Mouse (Mus musculus): ENCODE results near the gene Prickle1. TPM values are rescaled to one million over a fixed set of nuclear protein-coding genes. Genes with fewer than 3 reads are reported as not detected.

Prickle1 gene
- total RNA-seq, 1 experiment from 2014 or later, result not detected

DNA sequence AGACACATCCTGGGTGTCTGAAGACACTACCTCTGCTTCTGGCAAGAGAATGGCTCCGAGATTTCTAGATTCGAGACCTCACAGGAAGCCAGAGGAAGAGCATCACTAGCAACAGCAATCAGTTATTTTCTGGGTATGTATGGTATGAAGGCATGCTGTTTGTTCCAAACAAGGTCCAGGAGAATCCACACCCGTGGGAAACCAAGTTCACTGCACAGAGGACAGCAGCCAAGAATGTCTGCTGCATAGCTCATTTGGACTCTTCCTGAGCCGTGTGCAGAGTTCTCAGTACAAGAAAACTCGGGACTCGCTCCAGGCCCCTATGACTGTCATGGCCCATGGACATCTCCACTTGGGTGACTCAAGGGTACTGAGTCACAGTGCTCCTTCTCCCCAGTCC, 34.2 kb downstream of the Prickle1 start:
- ATAC-seq (replicated peaks; ENCODE audit: insufficient number of reproducible peaks, low FRiP score, low TSS enrichment, poor library complexity, severe bottlenecking), result no peak

DNA sequence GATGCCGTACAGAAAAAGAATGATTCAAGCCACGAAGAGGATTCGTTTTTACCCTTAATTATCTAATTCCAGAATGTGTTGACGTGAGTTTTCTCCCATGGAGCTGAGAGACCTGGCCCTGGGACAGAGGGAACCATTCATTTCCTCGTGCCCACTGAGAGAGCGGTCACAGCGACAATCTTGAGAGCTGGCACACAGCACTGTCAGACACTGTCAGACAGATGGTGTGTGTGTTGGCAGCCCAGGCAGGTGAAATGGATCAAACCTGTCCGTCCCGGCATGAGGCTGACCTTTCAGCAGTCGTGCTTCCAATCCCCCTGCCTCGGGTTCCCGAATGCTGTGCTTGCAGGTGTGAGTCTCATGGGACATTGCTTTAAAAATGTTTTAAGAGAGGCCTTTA, 37.3 kb downstream of the Prickle1 start:
- no peak for ATAC-seq (replicated peaks; ENCODE audit: insufficient number of reproducible peaks, low FRiP score, low TSS enrichment, poor library complexity, severe bottlenecking)

DNA sequence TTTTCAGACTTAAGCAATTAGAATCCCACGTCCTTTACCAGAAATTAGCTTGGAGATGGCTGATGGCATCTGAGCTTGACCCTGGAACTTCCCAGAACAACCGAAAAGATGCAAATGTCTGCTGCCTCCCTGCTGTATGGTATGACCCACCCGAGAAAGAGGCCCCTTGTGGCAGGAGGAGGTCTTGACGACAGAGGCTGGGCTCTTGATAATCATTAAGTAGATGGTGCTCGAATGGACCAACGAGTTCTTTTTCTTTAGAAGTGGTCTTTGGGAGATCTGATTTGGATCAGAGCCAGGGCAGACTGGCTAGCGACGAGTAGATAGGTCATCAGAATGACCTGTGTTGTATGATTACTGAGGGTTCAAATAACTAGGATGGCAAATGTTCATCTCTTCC, 40.0 kb downstream of the Prickle1 start:
- ATAC-seq (replicated peaks; ENCODE audit: insufficient number of reproducible peaks, low FRiP score, low TSS enrichment, poor library complexity, severe bottlenecking), result no peak

DNA sequence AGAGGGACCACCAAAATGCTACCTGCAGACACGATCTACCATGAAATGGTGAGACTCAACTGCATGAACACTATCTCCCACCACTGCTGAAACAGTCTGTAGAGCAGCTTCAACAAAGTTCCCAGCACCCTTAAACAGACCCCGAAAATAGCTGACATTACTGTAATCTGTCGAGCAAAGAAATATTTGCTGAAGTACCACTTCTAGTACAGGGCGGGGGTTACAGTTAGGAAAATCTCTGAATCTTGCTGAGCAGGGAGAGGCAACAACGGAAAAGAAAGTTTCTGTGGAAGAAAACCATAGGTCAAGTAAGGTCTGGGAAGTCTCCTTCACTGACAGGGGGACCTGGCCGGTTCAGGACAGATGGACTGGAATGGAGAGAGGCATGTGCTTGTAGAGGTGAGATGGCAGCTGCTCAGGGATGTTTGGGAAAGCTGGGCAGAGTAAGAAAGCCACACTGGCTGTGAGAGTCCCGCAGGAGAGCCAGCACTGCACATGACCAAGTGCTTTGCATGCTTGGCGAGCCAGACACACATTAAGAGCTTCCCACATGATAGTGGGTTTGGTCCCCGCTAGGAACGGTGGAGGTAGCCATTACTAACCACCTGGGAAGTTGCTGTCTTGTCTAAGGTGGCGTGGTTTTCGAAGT, 41.4 kb downstream of the Prickle1 start:
- no peak for ATAC-seq (replicated peaks; ENCODE audit: insufficient number of reproducible peaks, low FRiP score, low TSS enrichment, poor library complexity, severe bottlenecking)

DNA sequence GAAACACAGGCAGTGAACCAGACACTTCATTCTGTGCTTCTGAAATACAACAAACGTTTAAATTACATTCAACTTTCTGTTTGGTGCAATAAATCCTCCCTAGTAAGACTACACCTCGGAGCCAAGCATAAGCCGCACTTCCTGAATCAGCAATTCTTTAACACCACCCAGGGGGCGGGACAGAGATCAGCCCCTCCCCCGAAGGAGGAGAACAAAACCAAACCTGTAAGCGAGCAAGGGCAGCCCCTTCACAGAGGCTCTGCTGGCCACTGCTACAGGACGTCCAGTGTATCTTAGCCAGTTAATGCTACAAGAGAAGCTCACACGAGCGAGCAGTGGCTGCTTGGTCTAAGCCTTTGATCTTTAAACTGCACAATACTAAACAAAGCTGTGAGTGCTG, 43.5 kb downstream of the Prickle1 start:
- ATAC-seq (replicated peaks; ENCODE audit: insufficient number of reproducible peaks, low FRiP score, low TSS enrichment, poor library complexity, severe bottlenecking), result no peak

DNA sequence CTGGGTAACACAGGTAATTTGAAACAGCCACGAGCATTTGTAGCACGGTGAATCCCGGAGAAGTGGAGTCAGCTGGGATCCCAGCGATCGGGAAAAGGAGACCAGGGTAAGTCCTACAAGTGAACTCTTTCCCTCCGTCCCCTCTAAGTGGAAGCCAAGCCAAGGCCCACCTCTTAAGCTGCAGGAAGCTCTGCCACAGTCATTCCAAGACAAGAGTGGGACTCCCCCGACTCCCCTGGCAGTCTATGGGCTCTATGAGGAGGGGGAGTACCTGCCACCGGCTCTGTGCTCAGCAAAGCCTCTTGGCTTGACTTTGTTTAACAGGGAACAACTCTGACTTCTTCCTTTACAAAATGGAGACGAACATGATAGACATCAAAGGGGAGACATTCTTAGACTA, 47.4 kb downstream of the Prickle1 start:
- no peak for ATAC-seq (replicated peaks; ENCODE audit: insufficient number of reproducible peaks, low FRiP score, low TSS enrichment, poor library complexity, severe bottlenecking)

DNA sequence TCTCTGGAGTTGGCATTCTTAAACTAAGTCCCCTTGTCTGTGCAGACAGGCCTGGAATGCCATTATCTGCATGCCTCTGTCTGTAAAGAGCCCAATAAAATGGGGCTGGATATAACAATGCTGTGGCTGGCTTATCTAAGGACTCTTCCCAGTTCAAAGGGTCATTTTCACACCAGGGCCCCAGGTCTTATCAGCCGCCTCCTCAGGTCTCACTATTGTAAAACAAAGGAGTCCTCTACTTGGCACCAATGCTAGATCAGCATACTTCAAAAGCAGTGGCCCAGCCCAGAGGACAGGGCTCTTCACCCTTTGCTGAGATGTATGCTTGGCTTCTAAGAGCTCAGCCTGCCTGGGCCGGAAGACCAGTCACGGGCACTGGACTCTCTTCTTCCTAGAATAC, 56.3 kb downstream of the Prickle1 start:
- ATAC-seq (replicated peaks; ENCODE audit: insufficient number of reproducible peaks, low FRiP score, low TSS enrichment, poor library complexity, severe bottlenecking), result no peak

DNA sequence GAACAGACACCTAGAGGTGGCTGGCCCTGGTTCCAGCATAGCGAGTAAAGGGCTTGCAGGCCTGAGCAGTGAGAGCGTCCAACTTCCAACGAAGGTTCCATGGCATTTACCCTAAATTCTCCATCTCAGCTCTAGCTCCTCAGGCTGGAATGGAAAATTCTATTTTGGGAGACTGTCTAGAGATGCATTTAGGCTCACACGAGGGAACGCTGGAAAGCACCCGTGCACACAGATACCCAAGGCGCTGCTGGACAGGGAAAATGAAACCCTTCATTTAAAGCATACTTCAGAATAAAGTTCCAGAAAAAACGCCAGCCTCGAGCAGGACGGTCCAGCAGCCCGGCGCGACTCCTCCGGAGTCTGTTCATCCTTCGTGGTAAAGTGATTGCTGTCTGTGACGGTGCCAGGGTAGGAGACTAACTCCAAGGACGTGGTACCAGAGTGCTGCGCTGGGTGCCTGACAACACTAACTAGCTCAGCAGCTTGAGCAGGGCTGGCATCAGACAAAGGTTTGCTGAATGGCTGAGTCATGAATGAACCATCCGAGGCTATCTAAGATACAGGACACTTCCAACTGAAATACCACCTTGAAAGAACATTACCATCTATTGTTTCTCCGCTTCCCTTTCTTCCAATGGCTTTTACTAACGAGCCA, 57.0 kb downstream of the Prickle1 start:
- no peak for ATAC-seq (replicated peaks; ENCODE audit: insufficient number of reproducible peaks, low FRiP score, low TSS enrichment, poor library complexity, severe bottlenecking)

DNA sequence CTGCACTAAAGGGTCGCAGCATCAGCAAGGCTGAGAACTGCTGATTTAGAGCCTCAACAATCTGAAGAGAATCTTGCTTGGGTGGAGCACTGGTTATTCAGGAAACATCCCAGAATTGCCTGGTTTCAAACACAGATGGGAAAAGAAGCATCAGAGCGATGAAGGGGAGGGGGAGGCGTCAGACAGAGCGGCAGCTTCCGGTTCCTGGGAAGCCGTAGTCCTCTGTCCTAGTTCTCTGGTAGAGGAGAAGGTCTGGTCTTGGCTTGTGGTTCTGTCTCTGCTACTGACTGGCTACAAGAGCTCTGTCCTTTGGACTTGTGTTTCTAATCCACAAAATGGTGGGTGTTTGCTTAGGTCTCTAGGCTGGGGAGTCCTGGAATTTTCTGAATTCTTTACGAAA, 57.9 kb downstream of the Prickle1 start:
- no peak for ATAC-seq (replicated peaks; ENCODE audit: insufficient number of reproducible peaks, low FRiP score, low TSS enrichment, poor library complexity, severe bottlenecking)

DNA sequence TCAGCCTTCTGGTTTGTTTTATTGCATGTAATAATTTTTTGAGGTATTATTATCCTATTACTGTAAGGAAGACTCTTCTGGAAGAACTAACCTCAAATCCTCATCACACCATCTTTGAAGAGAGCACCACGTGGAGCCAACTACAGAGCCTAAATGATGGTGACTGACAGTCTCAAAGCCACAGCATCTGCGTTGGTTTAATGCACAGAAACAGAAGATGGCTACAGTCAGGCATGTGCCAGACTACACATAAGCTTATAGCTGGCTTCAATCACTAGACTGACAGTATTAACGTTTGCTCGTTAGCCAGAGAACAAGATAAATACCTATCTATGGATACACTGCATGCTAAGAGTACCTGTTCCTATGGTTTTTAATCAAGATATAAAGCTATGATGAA, 59.5 kb downstream of the Prickle1 start:
- no peak for ATAC-seq (replicated peaks; ENCODE audit: insufficient number of reproducible peaks, low FRiP score, low TSS enrichment, poor library complexity, severe bottlenecking)

DNA sequence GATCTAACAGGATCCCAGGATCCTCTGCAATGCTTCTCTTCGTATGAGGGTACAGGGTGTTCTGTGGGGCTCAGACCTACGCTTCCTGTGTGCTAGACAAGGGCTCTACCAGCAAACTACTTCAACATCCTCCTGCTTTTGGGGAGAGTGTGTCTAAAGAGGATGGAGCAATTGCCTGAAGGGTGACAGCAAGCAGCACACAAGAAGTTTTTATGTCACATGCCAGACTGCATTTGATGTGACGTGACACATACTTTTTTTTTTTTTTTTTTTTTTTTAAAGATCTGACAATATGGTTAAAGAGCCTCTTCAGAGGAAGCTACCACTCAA, 65.0 kb downstream of the Prickle1 start:
- no peak for ATAC-seq (replicated peaks; ENCODE audit: insufficient number of reproducible peaks, low FRiP score, low TSS enrichment, poor library complexity, severe bottlenecking)

DNA sequence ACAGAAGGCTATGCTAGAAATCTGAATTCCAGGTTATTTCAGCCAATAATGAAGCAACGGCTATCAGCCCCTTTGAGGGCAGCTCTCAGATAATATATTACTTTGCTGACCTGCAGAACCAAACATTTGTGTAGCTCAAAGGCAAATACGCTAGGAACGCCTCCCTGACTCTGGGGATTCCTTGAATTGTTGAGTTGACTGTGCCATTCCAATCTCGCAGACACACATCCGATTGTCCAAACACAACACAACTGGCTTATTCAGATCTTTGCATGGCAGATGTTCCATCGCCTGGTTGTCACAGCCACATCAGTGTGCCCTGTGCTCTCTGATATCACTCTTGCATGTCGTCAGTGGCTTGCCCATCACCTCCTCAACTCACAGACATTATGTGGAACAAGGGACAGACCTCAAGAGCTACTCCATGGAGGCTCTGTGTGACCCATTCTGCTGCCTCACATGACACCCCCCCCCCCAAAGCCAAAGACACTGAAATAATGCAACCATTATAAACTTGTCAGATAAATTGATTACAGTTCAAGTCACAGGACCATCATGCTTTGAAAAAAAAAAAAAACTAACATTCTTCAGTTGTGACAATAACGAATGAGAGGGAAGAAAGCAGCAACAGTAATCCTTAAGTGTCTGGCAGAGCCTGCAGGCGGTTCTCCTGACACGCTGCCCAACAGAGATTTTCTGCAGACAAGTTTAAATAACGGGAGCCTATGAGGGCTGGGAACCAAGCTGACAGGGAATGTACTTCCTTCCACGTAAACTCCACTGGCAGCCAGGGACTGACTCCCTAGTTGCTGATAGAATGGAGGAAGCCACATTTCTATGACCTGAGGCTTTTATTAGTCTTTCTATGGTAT, 65.6 kb downstream of the Prickle1 start:
- ATAC-seq (replicated peaks; ENCODE audit: insufficient number of reproducible peaks, low FRiP score, low TSS enrichment, poor library complexity, severe bottlenecking), result no peak

DNA sequence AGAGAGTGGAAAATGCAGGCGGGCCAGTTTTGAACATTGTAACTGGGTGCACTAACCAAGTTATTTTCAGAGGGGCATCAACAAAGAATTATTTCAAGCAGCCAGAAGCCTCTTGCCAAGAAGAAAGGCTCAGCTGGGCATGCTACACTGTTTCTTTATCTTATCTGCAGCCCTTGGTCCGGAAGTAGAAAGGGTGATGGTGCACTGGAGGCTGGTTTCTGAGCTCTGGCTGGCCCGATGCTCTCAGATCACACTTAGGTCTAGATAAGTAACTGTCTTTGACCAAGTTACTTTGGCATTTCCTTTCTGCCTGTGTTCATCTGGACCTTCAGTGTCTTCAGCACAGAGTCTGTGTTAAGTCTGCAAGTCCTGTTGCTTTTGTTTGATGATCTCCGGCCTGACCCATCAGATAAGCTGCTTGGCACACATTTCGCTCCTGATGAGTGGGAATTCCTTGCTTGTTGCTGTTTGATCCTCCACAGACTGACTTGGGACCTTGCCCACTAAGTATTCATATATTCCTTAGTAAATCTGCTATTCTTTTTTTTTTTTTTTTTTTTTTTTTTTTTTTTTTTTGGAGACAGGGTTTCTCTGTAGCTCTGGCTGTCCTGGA, 70.3 kb downstream of the Prickle1 start:
- no peak for ATAC-seq (replicated peaks; ENCODE audit: insufficient number of reproducible peaks, low FRiP score, low TSS enrichment, poor library complexity, severe bottlenecking)

DNA sequence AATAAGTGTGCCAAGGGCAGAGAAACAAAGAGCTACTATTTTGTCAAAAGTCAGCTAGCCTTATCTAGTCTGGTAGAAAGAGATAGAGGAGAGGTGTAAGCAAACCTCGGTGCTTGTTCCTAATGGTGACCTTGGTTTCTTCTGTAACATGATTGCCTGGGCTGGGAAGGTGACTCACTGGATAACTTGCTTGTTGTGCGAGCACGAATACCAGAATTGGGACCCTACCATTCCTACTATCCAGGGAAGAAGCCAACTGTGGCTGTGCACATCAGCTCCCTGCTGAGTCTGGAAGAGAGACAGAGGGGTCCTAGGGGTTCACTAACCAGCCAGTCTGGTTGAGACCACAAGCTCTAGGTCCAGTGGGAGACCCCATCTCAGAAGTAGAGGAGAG, 73.9 kb downstream of the Prickle1 start:
- no peak for ATAC-seq (replicated peaks; ENCODE audit: insufficient number of reproducible peaks, low FRiP score, low TSS enrichment, poor library complexity, severe bottlenecking)

DNA sequence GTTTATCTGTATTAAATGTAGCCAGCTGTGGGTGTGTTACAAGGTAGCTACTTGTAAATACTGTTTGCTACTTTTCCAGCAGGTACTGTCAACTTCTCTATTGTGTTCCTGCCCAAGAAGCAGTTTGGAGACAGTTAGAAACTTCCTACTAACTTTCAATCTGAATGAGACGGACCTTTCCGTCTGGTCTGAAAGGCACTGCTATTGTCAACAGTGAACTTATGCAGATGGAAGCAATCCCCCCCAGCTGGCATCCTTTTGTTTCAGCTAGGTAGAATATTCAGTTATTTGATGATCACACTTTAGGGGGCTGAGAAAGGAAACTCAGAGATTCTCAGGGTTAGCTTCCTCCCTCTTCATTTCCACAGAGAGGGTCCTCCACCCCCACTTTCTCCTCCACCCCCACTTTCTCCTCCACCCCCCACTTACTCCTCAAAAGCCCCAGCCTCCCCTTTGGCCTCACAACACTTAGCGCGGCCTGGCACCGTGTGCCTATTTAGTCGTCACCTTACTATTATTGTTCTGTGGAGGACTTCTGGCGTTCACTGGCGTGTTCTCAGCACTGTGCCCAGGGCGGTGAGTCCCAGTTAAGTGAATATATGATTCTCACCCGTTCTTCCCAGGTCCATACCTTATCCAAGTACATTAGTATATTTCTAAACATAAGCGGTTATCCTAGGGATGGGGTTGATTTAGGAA, 74.5 kb downstream of the Prickle1 start:
- ATAC-seq (replicated peaks; ENCODE audit: insufficient number of reproducible peaks, low FRiP score, low TSS enrichment, poor library complexity, severe bottlenecking), result no peak

DNA sequence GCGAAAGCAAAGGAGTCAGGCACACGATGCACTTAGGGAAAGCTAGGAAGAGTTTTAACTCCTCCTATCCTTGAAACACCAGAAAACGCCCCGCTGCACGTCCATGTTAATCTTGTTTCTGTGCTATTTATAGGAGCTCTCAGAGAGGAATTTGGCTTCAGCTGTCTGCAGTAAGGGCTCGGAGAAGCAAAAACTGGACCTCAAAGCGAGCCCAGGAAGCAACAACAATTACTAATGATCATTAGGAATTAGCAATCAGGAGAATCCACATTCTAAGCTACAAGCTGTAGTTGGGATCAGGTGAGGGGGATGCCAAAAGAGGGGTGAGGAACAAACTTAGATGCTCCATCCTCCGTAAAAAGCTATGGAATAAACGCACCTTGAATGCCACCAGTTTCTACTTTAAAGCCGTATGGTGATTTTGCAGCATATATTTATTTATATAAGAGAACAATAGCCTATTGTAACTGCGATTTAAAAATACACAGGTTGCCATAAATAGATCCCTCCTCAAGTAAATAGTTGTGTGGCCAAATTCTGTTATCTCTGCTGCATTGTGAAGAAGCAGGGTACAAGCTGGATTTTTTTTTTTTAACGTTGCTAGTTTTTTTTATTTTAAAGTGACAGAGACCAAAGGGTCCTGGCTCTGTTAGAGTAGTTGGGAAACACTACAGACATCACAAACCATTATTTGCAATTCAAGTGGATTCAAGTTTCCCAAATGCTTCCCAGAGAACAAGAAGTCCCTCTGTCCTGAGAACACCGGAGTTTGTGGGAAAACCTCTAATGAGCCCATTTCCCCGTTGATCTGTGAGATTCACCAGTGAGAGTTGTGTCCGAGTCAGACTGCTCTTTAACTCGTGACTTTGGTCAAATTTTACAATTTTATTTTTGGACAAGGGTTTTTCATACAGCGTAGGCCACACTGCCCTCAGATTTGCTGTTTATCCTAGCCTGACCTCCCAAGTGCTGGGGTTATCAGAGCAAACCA, 75.6 kb downstream of the Prickle1 start:
- ATAC-seq (replicated peaks; ENCODE audit: insufficient number of reproducible peaks, low FRiP score, low TSS enrichment, poor library complexity, severe bottlenecking), result no peak

DNA sequence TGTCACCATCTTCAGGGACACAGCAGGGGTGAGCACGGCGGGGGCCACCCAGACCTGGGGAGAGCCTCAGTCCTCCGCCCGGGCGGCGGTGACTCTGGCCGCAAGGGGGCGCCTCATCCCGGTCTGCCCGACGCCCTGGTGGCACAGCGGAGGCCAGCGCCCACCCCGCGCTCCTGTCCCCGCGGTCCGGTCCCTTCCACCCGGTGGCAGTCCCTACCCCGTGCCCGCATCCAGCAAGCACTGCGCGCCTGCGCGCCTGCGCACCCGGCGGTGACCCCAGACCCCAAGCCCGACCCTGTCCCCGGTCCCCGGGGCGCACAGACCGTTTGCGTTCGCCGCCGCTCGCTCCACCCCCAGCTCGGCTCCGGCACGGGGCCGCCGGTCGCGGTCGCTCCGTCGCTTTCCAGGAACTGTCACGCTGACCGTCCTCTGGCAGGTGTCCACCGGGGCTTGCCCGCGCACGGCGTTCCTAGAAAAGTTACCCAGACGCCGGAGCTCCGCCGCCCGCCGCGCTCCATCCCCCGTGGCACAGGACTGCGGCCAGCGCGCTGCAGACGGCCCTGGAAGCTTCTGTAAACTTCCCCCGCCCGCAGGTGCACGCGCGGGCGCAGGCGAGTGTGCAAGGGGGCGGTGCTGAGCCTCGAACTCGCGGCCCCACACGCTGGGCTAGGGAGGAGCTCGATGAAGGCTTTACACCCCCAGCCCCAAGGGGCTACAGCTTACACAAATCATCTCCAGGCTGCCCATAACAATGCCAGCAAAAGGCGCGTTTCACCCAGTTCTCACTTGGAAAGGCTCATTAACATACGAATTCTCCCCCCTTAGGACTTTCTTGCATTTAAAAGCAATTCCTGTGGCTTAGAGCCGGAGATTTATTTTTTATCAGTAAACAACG, 76.5 kb downstream of the Prickle1 start:
- 0 out of 2 replicates have a peak, but pooled peaks have one; percentile 28 for ATAC-seq (replicated peaks; ENCODE audit: insufficient number of reproducible peaks, low FRiP score, low TSS enrichment, poor library complexity, severe bottlenecking)

Measured in monocyte, adult 5-6 weeks (primary cell).